Mouse (Mus musculus): Measurements from ENCODE around the gene Pgap1.

Pgap1 gene

DNA sequence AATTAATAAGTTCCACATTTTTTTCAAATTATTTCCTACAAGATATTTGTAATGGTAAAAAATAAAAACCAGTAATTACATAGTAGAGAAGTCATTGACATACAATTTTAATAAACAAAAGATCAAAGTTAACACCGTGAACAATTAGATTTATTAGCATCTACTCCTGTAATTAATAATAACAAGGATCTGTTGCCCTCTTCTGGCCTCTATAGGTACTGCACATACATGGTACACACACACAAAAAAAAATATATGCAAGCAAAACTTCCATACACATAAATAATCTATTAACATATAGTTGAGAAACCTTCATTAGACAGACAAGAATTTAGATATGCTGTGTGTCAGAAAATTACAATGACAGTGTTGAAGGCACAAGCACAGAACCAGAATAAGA, 43.6 kb downstream of the Pgap1 start:
- no peak for DNase-seq

DNA sequence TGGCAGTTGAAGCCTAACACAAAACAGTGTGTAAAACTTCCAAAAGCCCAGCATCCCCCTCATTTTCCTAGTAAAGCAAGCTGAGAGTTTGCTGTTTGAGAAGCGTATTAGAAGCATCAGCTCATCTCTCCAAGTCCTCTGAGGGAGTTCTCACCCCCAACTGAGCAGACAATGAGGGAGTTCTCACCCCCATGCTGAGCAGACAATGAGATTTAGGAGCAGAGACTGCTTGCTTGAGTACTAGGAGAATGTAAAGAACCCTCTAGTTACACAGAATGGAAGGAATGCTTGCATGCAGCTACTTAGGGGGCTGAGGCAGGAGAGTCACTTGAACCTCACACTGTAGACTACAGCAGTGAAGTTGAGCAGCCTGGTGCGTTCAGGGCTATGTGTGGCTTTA, 59.0 kb downstream of the Pgap1 start:
- no peak for DNase-seq

DNA sequence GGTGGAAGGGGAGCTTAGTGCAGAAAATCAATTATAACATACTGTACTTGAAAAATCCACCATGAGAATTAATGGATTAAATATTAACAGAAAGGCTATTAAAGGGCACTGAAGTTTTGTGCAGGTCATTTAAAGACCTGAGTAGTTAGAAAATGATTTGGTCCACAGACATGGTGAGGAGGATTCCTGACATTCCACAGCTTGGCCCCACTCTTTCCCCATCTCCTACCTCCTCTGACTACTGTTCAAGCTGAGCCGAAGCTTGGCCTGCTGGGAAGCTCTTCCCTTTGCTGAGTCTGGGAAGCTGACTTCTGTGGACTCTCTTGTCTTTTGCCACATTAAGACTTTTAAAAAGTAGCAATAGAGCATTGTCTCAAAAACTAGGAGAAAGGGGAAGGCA, 61.2 kb downstream of the Pgap1 start:
- no peak for DNase-seq

DNA sequence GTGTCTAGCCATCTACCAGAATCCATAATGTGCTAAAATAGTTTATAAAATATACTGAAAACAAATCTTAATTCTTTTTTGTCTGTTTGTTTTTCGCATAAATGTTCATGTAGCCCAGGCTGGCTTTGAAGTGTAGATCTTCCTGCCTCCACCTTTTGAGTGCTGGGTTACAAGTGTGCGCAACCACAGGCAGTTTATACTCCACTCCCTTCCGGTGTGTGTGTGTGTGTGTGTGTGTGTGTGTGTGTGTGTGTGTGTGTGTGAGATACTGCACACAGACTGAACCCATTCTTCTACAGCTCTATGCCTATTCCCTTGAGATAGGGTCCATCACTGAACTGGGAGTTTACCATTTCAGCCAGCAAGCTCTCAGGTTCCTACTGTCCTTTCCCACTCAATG, 64.0 kb downstream of the Pgap1 start:
- DNase-seq: no peak

DNA sequence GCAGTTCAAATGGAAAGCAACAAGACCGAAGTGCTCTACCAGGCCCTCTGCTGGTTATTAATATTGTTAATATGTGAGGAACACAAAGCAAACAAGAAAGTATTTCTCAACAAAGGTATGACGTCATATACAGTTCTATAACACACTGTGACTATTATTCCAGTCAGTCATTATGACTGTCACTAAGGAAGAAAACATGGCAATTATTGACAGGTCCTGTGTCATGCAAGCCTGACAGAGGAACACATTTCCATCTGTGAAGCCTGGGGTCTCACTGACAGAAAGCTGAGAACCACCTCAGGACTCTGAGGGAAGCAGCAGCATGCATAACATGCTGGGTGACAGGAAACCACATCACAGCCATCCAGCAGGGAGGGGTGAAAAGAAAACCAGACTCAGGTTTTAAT, 65.0 kb downstream of the Pgap1 start:
- DNase-seq: no peak

DNA sequence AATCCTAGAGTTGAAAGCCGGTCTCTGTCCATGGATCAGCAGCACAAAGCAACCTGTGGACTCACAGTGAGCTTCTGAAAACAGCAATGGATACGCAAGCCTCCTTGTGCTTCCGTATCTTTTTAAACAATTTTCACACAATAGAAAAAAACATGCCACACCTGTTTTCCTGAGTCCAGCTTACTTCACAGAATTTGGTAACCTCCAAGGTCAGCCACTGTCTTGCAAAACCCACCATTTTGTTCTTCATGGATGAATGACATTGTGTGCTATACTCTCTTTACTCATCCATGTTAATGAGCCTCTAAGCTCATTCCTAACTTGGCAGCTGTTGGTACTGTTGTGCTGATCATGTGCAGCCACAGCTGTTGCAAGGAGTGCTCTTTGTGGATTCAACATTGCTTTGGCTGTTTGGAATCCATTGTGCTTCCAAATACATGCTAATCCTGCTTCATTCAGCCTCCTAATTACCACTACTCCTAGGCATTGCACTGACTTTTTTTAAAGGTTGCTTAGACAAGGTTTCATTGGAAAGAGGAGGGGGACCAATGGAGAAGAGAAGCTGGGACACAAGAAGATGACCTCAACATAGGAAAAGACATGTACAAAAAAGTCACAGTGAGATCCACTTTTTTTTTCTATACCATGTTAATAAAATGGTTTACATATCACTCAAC, 72.6 kb downstream of the Pgap1 start:
- no peak for DNase-seq

DNA sequence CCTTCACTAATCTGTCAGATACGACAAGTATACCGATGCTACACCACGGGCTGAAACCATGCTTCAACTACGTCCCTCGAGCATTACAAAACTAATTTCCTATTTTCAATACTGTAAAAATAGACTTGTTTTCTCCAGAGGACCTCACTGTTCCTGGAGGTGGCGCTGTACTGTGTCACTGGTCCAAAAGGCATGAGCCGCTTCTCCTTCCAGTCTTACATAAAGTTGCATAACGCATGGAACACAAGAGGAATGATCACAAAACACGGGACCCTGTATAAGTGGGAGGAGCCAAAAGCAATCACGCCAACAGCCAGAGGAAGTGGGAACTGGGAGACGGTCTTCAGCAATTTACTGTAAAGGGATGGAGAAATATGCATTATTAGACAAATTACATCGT, 77.0 kb downstream of the Pgap1 start:
- DNase-seq: no peak

DNA sequence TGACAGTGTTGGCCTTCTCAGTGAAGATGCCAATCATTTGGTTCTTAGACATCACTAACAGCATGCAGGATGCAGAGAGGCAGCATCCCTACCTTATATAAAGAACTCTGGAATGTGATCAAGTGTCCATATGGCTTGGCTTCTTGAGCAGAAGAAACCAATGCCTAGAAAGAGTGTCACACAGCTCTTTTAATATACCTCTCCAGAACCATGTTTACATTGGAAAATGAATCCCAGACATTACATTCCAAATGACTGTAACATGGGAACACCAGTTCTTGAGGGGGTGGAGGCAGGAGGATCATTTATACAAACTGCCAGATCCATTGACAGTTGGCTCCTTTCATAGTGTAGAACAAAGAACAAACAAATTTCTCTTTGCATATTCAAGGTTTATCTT, 88.8 kb downstream of the Pgap1 start:
- no peak for DNase-seq

DNA sequence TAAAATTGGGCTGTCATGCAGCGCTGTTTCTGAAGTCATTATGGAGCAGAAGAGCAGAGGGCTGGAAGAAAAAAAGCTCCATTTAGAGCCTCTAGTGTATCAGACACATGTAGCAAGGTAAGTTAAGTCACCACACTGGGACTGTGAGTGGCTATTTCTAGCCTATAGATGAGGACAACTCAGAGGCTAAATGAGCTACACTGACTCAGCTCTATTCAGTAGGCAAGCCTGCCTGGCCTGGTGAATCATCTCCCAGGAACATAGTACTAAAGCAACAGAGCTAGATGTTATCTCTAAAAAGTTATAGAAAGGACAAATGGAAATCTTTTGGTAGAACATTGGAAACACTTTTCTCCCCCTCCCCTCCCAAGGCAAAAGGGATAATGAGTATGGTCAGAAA, 90.1 kb downstream of the Pgap1 start:
- DNase-seq: no peak

DNA sequence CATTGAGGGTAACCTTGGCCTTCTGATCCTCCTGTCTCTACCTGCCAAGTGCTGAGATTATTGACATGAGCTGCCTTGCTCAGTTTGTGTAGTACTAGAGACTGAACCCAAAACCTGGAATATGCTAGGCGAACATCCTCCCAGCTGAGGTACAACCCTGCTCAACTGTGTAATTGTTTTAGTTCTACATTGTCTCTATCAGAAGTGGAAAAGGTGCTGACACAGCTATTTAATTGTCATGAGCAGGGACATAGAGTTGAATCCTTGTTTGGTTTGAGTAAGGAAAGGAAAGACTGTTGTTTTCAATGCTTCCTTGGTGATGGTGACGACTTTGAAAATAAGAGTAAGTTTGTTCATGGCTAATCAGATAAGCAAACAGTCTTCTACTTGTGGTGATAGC, 105.4 kb downstream of the Pgap1 start:
- DNase-seq: no peak

DNA sequence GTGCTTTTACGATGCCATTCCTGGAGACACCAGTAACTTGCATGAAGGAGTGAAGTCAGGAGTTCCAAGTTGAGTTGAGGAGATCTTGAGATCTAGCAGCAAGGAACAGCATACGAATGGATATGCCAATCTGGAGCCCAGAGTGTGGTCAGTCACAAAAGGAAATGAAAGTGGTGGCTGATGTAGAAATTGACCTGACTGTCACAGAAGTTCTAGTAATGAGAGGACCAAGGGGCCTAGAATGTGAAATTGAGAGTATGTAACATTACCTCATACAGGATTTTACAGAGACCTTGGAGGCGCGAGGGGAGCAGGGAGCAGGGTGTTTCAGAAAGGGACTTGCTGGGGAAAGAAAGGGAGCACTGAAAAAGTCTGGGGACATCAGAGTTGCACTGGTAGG, 108.7 kb downstream of the Pgap1 start:
- DNase-seq: no peak

DNA sequence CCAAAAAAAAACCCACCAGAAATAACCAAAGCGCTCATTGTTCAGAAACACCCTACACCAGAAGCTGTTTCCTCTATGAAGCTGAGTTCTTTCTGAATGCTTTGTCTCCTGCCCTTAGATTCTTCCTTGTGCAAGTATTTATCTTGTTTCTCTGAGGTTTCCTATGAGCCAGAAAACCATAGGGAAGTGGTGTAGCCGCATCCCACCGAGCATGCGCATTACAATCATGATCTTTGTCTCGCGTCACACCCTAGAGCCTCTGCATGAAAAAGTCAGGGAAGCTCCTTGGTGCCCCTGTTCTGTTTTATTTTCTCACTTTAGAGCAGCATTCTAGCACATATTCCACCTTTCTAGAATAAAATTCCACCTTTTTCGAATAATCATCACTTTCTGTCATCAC, 113.8 kb downstream of the Pgap1 start:
- DNase-seq: peak; percentile 74

DNA sequence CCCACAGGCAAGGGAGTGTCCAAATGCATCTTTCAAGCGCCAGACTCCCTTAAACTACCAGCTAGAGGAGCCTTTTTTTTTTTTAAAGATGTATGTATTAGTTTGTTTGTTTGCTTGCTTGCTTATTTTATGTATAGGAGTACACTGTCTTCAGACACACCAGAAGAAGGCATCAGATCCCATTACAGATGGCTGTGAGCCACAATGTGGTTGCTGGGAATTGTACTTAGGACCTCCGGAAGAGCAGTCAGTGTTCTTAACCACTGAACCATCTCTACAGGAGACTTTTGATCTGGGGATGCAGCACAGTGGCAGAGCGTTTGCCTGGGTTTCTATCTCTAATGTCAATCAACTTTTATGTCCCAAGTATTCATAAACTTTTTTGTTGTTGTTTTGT, 118.4 kb downstream of the Pgap1 start:
- no peak for DNase-seq

DNA sequence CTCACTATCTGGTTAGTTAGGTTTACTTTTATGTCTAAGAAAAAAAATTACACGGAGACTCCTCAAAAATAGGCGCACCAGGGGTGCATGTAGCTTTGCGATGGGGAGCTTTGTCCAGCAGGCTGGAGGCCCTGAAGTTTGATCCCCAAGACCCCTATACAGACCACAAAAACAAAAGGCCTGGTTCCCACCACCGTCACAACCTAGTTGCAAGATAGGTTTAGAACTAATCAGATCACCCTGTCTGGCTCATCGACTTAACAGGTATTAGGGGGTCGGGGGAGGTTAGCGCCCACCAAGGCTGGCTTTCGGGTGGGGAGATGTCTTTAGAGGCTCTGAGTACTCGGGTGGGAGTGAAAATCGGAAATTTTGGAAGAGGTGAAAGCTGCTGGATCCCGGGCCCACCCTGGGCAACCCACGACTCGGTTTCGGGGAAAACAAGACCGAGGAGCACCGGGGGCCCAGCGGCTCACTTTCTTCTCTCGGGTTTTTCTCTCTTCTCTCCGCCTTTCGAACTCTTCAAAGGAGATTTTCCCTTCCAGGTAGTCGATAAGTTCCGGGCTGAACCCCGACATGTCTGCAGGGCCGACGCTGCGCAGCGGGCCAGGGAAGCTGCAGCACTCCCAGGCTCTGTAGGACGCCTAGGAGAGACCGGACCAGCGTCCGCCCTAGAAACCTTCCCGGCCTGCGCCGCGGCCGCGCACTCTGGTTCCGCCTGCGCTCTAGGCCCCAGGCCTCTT, 119.0 kb downstream of the Pgap1 start, which contains the start of gene Gtf3c3:
Gene Gtf3c3, minus strand, starts transcription at position 632 of the 740 bp plus-strand sequence.
- DNase-seq: peak; percentile 97

All from heart, adult 11 months (tissue).